Mouse (Mus musculus): ENCODE measurements around the gene Glb1l. TPM values are rescaled to one million over a fixed set of nuclear protein-coding genes. Genes with fewer than 3 reads are reported as not detected.

Glb1l gene
- polyA plus RNA-seq, 1 experiment from 2014 or later: 20.1 TPM

Small RNA genes lying within 50 kb of the gene (microRNA-seq; reads per million reads assigned to microRNA genes)
- not detected for gene Gm27943

Other genes starting within 250 kb of the Glb1l start
- 6.6 and 7.2 TPM in 2 replicates for gene Nhej1, start 85.6 kb downstream of the Glb1l start, polyA plus RNA-seq (2015; fragmentation: Nextera tagmentation; extraction: Ambion mirVana)
- not detected in 2 replicates for gene Slc23a3, start 76.9 kb downstream of the Glb1l start, polyA plus RNA-seq (2015; fragmentation: Nextera tagmentation; extraction: Ambion mirVana)
- 42.3 and 51.7 TPM in 2 replicates for gene Cnppd1, start 68.1 kb downstream of the Glb1l start, polyA plus RNA-seq (2015; fragmentation: Nextera tagmentation; extraction: Ambion mirVana)
- gene Retreg2, start 68.0 kb downstream of the Glb1l start, polyA plus RNA-seq (2015; fragmentation: Nextera tagmentation; extraction: Ambion mirVana): 139 and 144 TPM in 2 replicates
- gene Zfand2b, start 42.2 kb downstream of the Glb1l start, polyA plus RNA-seq (2015; fragmentation: Nextera tagmentation; extraction: Ambion mirVana): 39.9 and 43.4 TPM in 2 replicates
- gene Abcb6, start 30.4 kb downstream of the Glb1l start, polyA plus RNA-seq (2015; fragmentation: Nextera tagmentation; extraction: Ambion mirVana): 53.9 and 57.6 TPM in 2 replicates
- 26.9 and 27.8 TPM in 2 replicates for gene Ankzf1, start 18.7 kb downstream of the Glb1l start, polyA plus RNA-seq (2015; fragmentation: Nextera tagmentation; extraction: Ambion mirVana)
- gene Atg9a, start 18.6 kb downstream of the Glb1l start, polyA plus RNA-seq (2015; fragmentation: Nextera tagmentation; extraction: Ambion mirVana): 62.1 and 70.5 TPM in 2 replicates
- gene Stk16, start within 50 bp of the Glb1l start, polyA plus RNA-seq (2015; fragmentation: Nextera tagmentation; extraction: Ambion mirVana): 144 and 145 TPM in 2 replicates
- gene Tuba4a, start 9.1 kb upstream of the Glb1l start, polyA plus RNA-seq (2015; fragmentation: Nextera tagmentation; extraction: Ambion mirVana): 45.5 and 74.1 TPM in 2 replicates
- 0.26 TPM in 1 of 2 replicates, not detected in the other for gene A630095N17Rik, start 21.3 kb upstream of the Glb1l start, polyA plus RNA-seq (2015; fragmentation: Nextera tagmentation; extraction: Ambion mirVana)
- 86.3 and 98.0 TPM in 2 replicates for gene Dnajb2, start 25.6 kb upstream of the Glb1l start, polyA plus RNA-seq (2015; fragmentation: Nextera tagmentation; extraction: Ambion mirVana)
- gene Ptprn, start 53.7 kb upstream of the Glb1l start, polyA plus RNA-seq (2015; fragmentation: Nextera tagmentation; extraction: Ambion mirVana): 36.9 and 40.6 TPM in 2 replicates
- 251 and 327 TPM in 2 replicates for gene Resp18, start 67.6 kb upstream of the Glb1l start, polyA plus RNA-seq (2015; fragmentation: Nextera tagmentation; extraction: Ambion mirVana)
- 149 and 150 TPM in 2 replicates for gene Dnpep, start 107.2 kb upstream of the Glb1l start, polyA plus RNA-seq (2015; fragmentation: Nextera tagmentation; extraction: Ambion mirVana)
- 1.7 and 10.9 TPM in 2 replicates for gene Des, start 149.5 kb upstream of the Glb1l start, polyA plus RNA-seq (2015; fragmentation: Nextera tagmentation; extraction: Ambion mirVana)
- gene Speg, start 164.5 kb upstream of the Glb1l start, polyA plus RNA-seq (2015; fragmentation: Nextera tagmentation; extraction: Ambion mirVana): 20.3 and 20.4 TPM in 2 replicates
- gene Gmppa, start 225.1 kb upstream of the Glb1l start, polyA plus RNA-seq (2015; fragmentation: Nextera tagmentation; extraction: Ambion mirVana): 77.8 and 78.4 TPM in 2 replicates
- gene Asic4, start 239.6 kb upstream of the Glb1l start, polyA plus RNA-seq (2015; fragmentation: Nextera tagmentation; extraction: Ambion mirVana): 20.3 and 21.6 TPM in 2 replicates

All from hindbrain, embryonic 16.5 days (tissue).